In genomic region chr10:14759665-14760558, GRCm38 (mm10) we compare ENCODE assay signal across 9 mouse cellular contexts. TPM values are rescaled to one million over a fixed set of nuclear protein-coding genes. Genes with fewer than 3 reads are reported as not detected.
DNase-seq lines count a peak whose midpoint lies in the region; ATAC-seq and TF ChIP-seq lines count a peak whose summit lies in the region.
"Had no signal": no experiment of that assay in that cellular context is flagged by ENCODE, and none has a peak within 500 bp of the region (broad histone marks: within the 10 kb centered on the region; RNA-seq: fewer than 3 reads in every experiment).

No protein-coding gene starts in this region.

- no peak overlapping the region for H3K27ac ChIP-seq in heart, embryonic 12.5 days (ENCODE audit: poor library complexity, severe bottlenecking)
- H3K27ac ChIP-seq in heart, embryonic 16.5 days (ENCODE audit: low read length) = no peak overlapping the region
- H3K27ac ChIP-seq in liver, postnatal 0 days (ENCODE audit: low read depth) = no peak overlapping the region
- H3K27ac ChIP-seq in stomach, embryonic 16.5 days (ENCODE audit: low read length) = no peak overlapping the region

- TF ChIP-seq CTCF in liver, postnatal 0 days (IDR thresholded peaks at IDR 0.05; ENCODE audit: low read depth) = no peak

- no peaks in the 10 kb centered on the region for H3K36me3 ChIP-seq in heart, embryonic 12.5 days
- H3K36me3 ChIP-seq in heart, embryonic 16.5 days (ENCODE audit: control insufficient read depth, insufficient read depth) = no peaks in the 10 kb centered on the region
- no peaks in the 10 kb centered on the region for H3K36me3 ChIP-seq in liver, postnatal 0 days (replicated peaks; ENCODE audit: insufficient read depth, low read length)
- no peaks in the 10 kb centered on the region for H3K36me3 ChIP-seq in stomach, embryonic 16.5 days (ENCODE audit: control insufficient read depth, insufficient read depth, low read length)

- peak overlapping the region; percentile 90 for H3K4me2 ChIP-seq in heart, embryonic 12.5 days
- H3K4me2 ChIP-seq in heart, embryonic 16.5 days (ENCODE audit: low read depth, low read length) = peak overlapping the region; percentile 84
- 0 out of 2 replicates have a peak overlapping the region, but pooled peaks have one; percentile 22 for H3K4me2 ChIP-seq in liver, postnatal 0 days (ENCODE audit: low read depth, low read length)
- peak overlapping the region; percentile 70 for H3K4me2 ChIP-seq in stomach, embryonic 16.5 days (ENCODE audit: low read depth, low read length)

- no peak for ATAC-seq in heart, embryonic 12.5 days (ENCODE audit: insufficient number of reproducible peaks, low FRiP score)
- ATAC-seq in heart, embryonic 16.5 days (replicated peaks; ENCODE audit: extremely low read depth, insufficient read depth, low FRiP score) = no peak
- no peak for ATAC-seq in liver, postnatal 0 days
- ATAC-seq in stomach, embryonic 16.5 days (ENCODE audit: insufficient read depth, low FRiP score) = no peak

- H3K9me3 ChIP-seq in heart, embryonic 12.5 days (replicated peaks) = no peaks in the 10 kb centered on the region
- H3K9me3 ChIP-seq in heart, embryonic 16.5 days (replicated peaks; ENCODE audit: control insufficient read depth, low read length) = no peaks in the 10 kb centered on the region
- no peaks in the 10 kb centered on the region for H3K9me3 ChIP-seq in liver, postnatal 0 days (ENCODE audit: low read length)
- H3K9me3 ChIP-seq in stomach, embryonic 16.5 days (replicated peaks; ENCODE audit: control insufficient read depth, low read length) = no peaks in the 10 kb centered on the region

- no peak for TF ChIP-seq EP300 in liver, postnatal 0 days (IDR thresholded peaks at IDR 0.05; ENCODE audit: low read depth)

- DNase-seq in heart, adult 9 months (ENCODE audit: low spot score in 2 of 2) = no peak
- DNase-seq in R1 (ENCODE audit: low read depth, low spot score) = peak; percentile 51
- DNase-seq in liver, postnatal 0 days = no peak
- no peak for DNase-seq in layer of hippocampus, adult 8-10 months (ENCODE audit: low spot score in 2 of 2)
- DNase-seq in spleen, adult 12 weeks (ENCODE audit: low spot score) = no peak

- 0 out of 2 replicates have a peak overlapping the region, but pooled peaks have one; percentile 41 for H3K9ac ChIP-seq in heart, embryonic 12.5 days
- H3K9ac ChIP-seq in heart, embryonic 16.5 days (ENCODE audit: low read length) = 0 out of 2 replicates have a peak overlapping the region, but pooled peaks have one; percentile 9
- H3K9ac ChIP-seq in liver, postnatal 0 days (replicated peaks) = no peak overlapping the region
- H3K9ac ChIP-seq in stomach, embryonic 16.5 days (ENCODE audit: low read length) = 0 out of 2 replicates have a peak overlapping the region, but pooled peaks have one; percentile 21

- peaks cover 9% of the 10 kb centered on the region for H3K4me1 ChIP-seq in heart, embryonic 12.5 days (replicated peaks)
- 0 out of 2 replicates have a peak, but pooled peaks cover 2% of the 10 kb centered on the region for H3K4me1 ChIP-seq in heart, embryonic 16.5 days (ENCODE audit: control insufficient read depth, insufficient read depth, low read length)
- H3K4me1 ChIP-seq in liver, postnatal 0 days (ENCODE audit: insufficient read depth) = no peaks in the 10 kb centered on the region
- H3K4me1 ChIP-seq in stomach, embryonic 16.5 days (ENCODE audit: control insufficient read depth, insufficient read depth, low read length) = 0 out of 2 replicates have a peak, but pooled peaks cover 3% of the 10 kb centered on the region

- peaks cover 12% of the 10 kb centered on the region for H3K27me3 ChIP-seq in heart, embryonic 12.5 days (replicated peaks)
- peaks cover 5% of the 10 kb centered on the region; the same call in 1 of the 2 replicates for H3K27me3 ChIP-seq in heart, embryonic 16.5 days (ENCODE audit: control insufficient read depth, insufficient read depth, low read length)
- H3K27me3 ChIP-seq in liver, postnatal 0 days (ENCODE audit: insufficient read depth, low read length) = 0 out of 2 replicates have a peak, but pooled peaks cover 4% of the 10 kb centered on the region
- H3K27me3 ChIP-seq in stomach, embryonic 16.5 days (ENCODE audit: control insufficient read depth, insufficient read depth, low read length) = peaks cover 3% of the 10 kb centered on the region; the same call in 1 of the 2 replicates

- H3K4me3 ChIP-seq in heart, embryonic 12.5 days = peak overlapping the region; percentile 51
- H3K4me3 ChIP-seq in heart, embryonic 16.5 days (ENCODE audit: low read length) = peak overlapping the region; percentile 53
- H3K4me3 ChIP-seq in liver, postnatal 0 days (ENCODE audit: low read depth, low read length) = no peak overlapping the region
- peak overlapping the region; percentile 36 for H3K4me3 ChIP-seq in stomach, embryonic 16.5 days (replicated peaks; ENCODE audit: low read length)

- WGBS in heart, embryonic 12.5 days = 3% methylated on average over 35 of the region's 35 CpGs
- 2% methylated on average over 35 of the region's 35 CpGs for WGBS in heart, embryonic 16.5 days
- 4% methylated on average over 35 of the region's 35 CpGs for WGBS in liver, postnatal 0 days (ENCODE audit: insufficient replicate concordance)
- 2% methylated on average over 35 of the region's 35 CpGs for WGBS in stomach, embryonic 16.5 days

RNA-seq across cellular contexts. Expression of gene Gje1, which starts 41.9 kb away (rescaled TPM):
- polyA plus RNA-seq in heart, embryonic 12.5 days (2016; fragmentation: Nextera tagmentation; extraction: Ambion mirVana) = not detected in 2 replicates
- not detected in 2 replicates for polyA plus RNA-seq in heart, embryonic 16.5 days (2015; fragmentation: Nextera tagmentation; extraction: Ambion mirVana)
- polyA plus RNA-seq in liver, postnatal 0 days (2015; fragmentation: Nextera tagmentation; extraction: Ambion mirVana) = not detected in 2 replicates
- not detected in 2 replicates for polyA plus RNA-seq in stomach, embryonic 16.5 days (2015; fragmentation: Nextera tagmentation; extraction: Ambion mirVana)
- not detected for total RNA-seq in layer of hippocampus, adult 8-10 months (2022)
- polyA plus RNA-seq: gonadal fat pad, adult 2 months had no signal

RNA-seq across cellular contexts. Expression of gene Nmbr, which starts 54.5 kb away (rescaled TPM):
- 0.23 TPM in 1 of 2 replicates, not detected in the other for polyA plus RNA-seq in heart, embryonic 12.5 days (2016; fragmentation: Nextera tagmentation; extraction: Ambion mirVana)
- polyA plus RNA-seq in heart, embryonic 16.5 days (2015; fragmentation: Nextera tagmentation; extraction: Ambion mirVana) = 0.26 TPM in 1 of 2 replicates, not detected in the other
- polyA plus RNA-seq in liver, postnatal 0 days (2015; fragmentation: Nextera tagmentation; extraction: Ambion mirVana) = not detected in 2 replicates
- polyA plus RNA-seq in stomach, embryonic 16.5 days (2015; fragmentation: Nextera tagmentation; extraction: Ambion mirVana) = 0.19 TPM in 1 of 2 replicates, not detected in the other
- 1 to 10 TPM; 1.9 to 5.0 (median 3.3) TPM for total RNA-seq in layer of hippocampus, adult 8-10 months (2022)
- polyA plus RNA-seq: gonadal fat pad, adult 2 months had no signal

RNA-seq across cellular contexts. Expression of gene Vta1, which starts 54.6 kb away (rescaled TPM):
- 83.0 and 84.4 TPM in 2 replicates for polyA plus RNA-seq in heart, embryonic 12.5 days (2016; fragmentation: Nextera tagmentation; extraction: Ambion mirVana)
- polyA plus RNA-seq in heart, embryonic 16.5 days (2015; fragmentation: Nextera tagmentation; extraction: Ambion mirVana) = 69.9 and 83.0 TPM in 2 replicates
- 34.5 and 37.6 TPM in 2 replicates for polyA plus RNA-seq in liver, postnatal 0 days (2015; fragmentation: Nextera tagmentation; extraction: Ambion mirVana)
- 87.4 and 88.2 TPM in 2 replicates for polyA plus RNA-seq in stomach, embryonic 16.5 days (2015; fragmentation: Nextera tagmentation; extraction: Ambion mirVana)
- 10 to 100 TPM; 54.8 to 65.4 (median 58.5) TPM for total RNA-seq in layer of hippocampus, adult 8-10 months (2022)

Comparison
In these comparisons a context has a peak if more than half of its experiments do, and no peak if none do; other contexts are left out.
1. H3K4me2 ChIP-seq: peak in every context shown above with its lines; median percentile 90 in heart, embryonic 12.5 days; 84 in heart, embryonic 16.5 days; 70 in stomach, embryonic 16.5 days; 22 in liver, postnatal 0 days.